Mouse (Mus musculus) forebrain, embryonic 12.5 days (tissue): ENCODE measurements around the gene Ep300. TPM values are rescaled to one million over a fixed set of nuclear protein-coding genes. Genes with fewer than 3 reads are reported as not detected.

Experiments
- ATAC-seq: fragments of 200-750 bp; cut with Nextera tagmentation; 2 replicates; pipeline ENCODE4 v1.8.0; 2017; ENCODE audit warnings: moderate TSS enrichment; ENCODE audit not compliant: low FRiP score
- H3K27ac ChIP-seq: fragments of 300-500 bp; sonication (generic); 2 replicates; pipeline ENCODE4 v1.5.1; 2016; ENCODE audit warnings: mild to moderate bottlenecking
- H3K27me3 ChIP-seq: fragments of 300-500 bp; sonication (generic); 2 replicates; pipeline ENCODE4 v1.6.1; 2016; ENCODE audit warnings: mild to moderate bottlenecking
- H3K36me3 ChIP-seq: fragments of 300-500 bp; sonication (generic); replicated peaks from 2 replicates; pipeline ENCODE4 v1.6.1; 2016; ENCODE audit warnings: mild to moderate bottlenecking
- H3K4me1 ChIP-seq: fragments of 300-500 bp; sonication (generic); 2 replicates; pipeline ENCODE4 v1.6.1; 2016
- H3K4me2 ChIP-seq: fragments of 300-500 bp; sonication (generic); 2 replicates; pipeline ENCODE4 v1.6.1; 2016; ENCODE audit warnings: mild to moderate bottlenecking, moderate library complexity
- H3K4me3 ChIP-seq: fragments of 300-500 bp; sonication (generic); replicated peaks from 2 replicates; pipeline ENCODE4 v1.5.1; 2016; ENCODE audit warnings: mild to moderate bottlenecking
- H3K9ac ChIP-seq: fragments of 300-500 bp; sonication (generic); 2 replicates; pipeline ENCODE4 v1.6.1; 2016; ENCODE audit warnings: mild to moderate bottlenecking
- H3K9me3 ChIP-seq: fragments of 300-500 bp; sonication (generic); 2 replicates; pipeline ENCODE4 v1.6.1; 2016
- WGBS: fragments of 180-500 bp; shearing (Covaris S2); methylation state at CpG from one replicate; pipeline ENCODE4 v1.1.7; 2016; 5-methylcytosine and 5-hydroxymethylcytosine counted together
- polyA plus RNA-seq: library from polyadenylated mRNA; unstranded; fragments of >200 nt; fragmentation: Nextera tagmentation; extraction: Ambion mirVana; gene quantifications from 2 replicates; pipeline ENCODE4 v1.2.1, GENCODE M21; 2016

Ep300 gene
- 26.0 and 27.2 TPM in 2 replicates for polyA plus RNA-seq

GRCm38 (mm10) chr15:81584913-81585745 is at the start of gene Ep300:
Gene Ep300 (plus strand): TSS chr15:81585351.
- Histone ChIP-seq H3K36me3 (no peaks in the 10 kb centered on the region; the same call in 1 of the 2 replicates), H3K27ac (peak within 1 kb of the TSS; percentile 100), H3K9ac (peak within 1 kb of the TSS; percentile 100), H3K4me2 (peak within 1 kb of the TSS; percentile 70), H3K4me3 (peak within 1 kb of the TSS; percentile 98), H3K4me1 (peaks cover 28% of the 10 kb centered on the region), H3K9me3 (no peaks in the 10 kb centered on the region), H3K27me3 (no peaks in the 10 kb centered on the region)
- peak; percentile 93 for ATAC-seq
- WGBS = under 1% methylated on average over 55 of the region's 68 CpGs

GRCm38 (mm10) chr15:81535881-81536351 is 49.2 kb upstream of the Ep300 start:
- 0 out of 2 replicates have a peak, but pooled peaks have one; percentile 69 for ATAC-seq
- 0 out of 2 replicates have a peak overlapping the region, but pooled peaks have one; percentile 3 for H3K9ac ChIP-seq
- no peaks in the 10 kb centered on the region for H3K9me3 ChIP-seq
- no peak overlapping the region for H3K4me3 ChIP-seq
- WGBS = 11% methylated on average over 9 of the region's 9 CpGs
- H3K4me1 ChIP-seq = peaks cover 10% of the 10 kb centered on the region
- no peak overlapping the region for H3K27ac ChIP-seq
- 0 out of 2 replicates have a peak overlapping the region, but pooled peaks have one; percentile 22 for H3K4me2 ChIP-seq
- no peaks in the 10 kb centered on the region for H3K36me3 ChIP-seq
- no peaks in the 10 kb centered on the region for H3K27me3 ChIP-seq

GRCm38 (mm10) chr15:81538149-81538548 is 47.0 kb upstream of the Ep300 start:
- no peak overlapping the region for H3K9ac ChIP-seq
- no peak overlapping the region for H3K4me3 ChIP-seq
- 88% methylated on average over 4 of the region's 4 CpGs for WGBS
- no peak for ATAC-seq
- H3K9me3 ChIP-seq = no peaks in the 10 kb centered on the region
- H3K36me3 ChIP-seq = no peaks in the 10 kb centered on the region
- no peak overlapping the region for H3K4me2 ChIP-seq
- H3K27ac ChIP-seq = no peak overlapping the region
- H3K27me3 ChIP-seq = no peaks in the 10 kb centered on the region
- H3K4me1 ChIP-seq = peaks cover 10% of the 10 kb centered on the region

- no peaks in the 10 kb centered on the region for H3K27me3 ChIP-seq
- no peak overlapping the region for H3K9ac ChIP-seq
- H3K36me3 ChIP-seq = no peaks in the 10 kb centered on the region
- H3K4me1 ChIP-seq = peaks cover 10% of the 10 kb centered on the region
- no peak overlapping the region for H3K4me3 ChIP-seq
- WGBS = 82% methylated on average over 2 of the region's 2 CpGs
- no peak for ATAC-seq
- H3K9me3 ChIP-seq = no peaks in the 10 kb centered on the region
- H3K4me2 ChIP-seq = no peak overlapping the region
- H3K27ac ChIP-seq = no peak overlapping the region
Observed at GRCm38 (mm10) chr15:81539560-81539959, 45.6 kb upstream of the Ep300 start.

GRCm38 (mm10) chr15:81544916-81545315 is 40.2 kb upstream of the Ep300 start:
- Histone ChIP-seq H3K9me3 (no peaks in the 10 kb centered on the region), H3K4me2 (no peak overlapping the region), H3K4me3 (no peak overlapping the region), H3K9ac (no peak overlapping the region), H3K27me3 (no peaks in the 10 kb centered on the region), H3K4me1 (no peaks in the 10 kb centered on the region), H3K36me3 (no peaks in the 10 kb centered on the region), H3K27ac (no peak overlapping the region)
- no peak for ATAC-seq
- 90% methylated on average over 2 of the region's 2 CpGs for WGBS

- Histone ChIP-seq H3K27me3 (no peaks in the 10 kb centered on the region), H3K27ac (no peak overlapping the region), H3K9ac (no peak overlapping the region), H3K4me1 (no peaks in the 10 kb centered on the region), H3K36me3 (no peaks in the 10 kb centered on the region), H3K4me2 (no peak overlapping the region), H3K4me3 (no peak overlapping the region), H3K9me3 (no peaks in the 10 kb centered on the region)
- WGBS = 80% methylated on average over 5 of the region's 5 CpGs
- no peak for ATAC-seq
Observed at GRCm38 (mm10) chr15:81545387-81546176, 39.6 kb upstream of the Ep300 start.

- Histone ChIP-seq H3K4me2 (no peak overlapping the region), H3K9me3 (no peaks in the 10 kb centered on the region), H3K4me3 (no peak overlapping the region), H3K36me3 (no peaks in the 10 kb centered on the region), H3K4me1 (no peaks in the 10 kb centered on the region), H3K9ac (no peak overlapping the region), H3K27me3 (no peaks in the 10 kb centered on the region), H3K27ac (no peak overlapping the region)
- no peak for ATAC-seq
- WGBS = 89% methylated on average over 1 of the region's 1 CpGs
Observed at GRCm38 (mm10) chr15:81553455-81553854, 31.7 kb upstream of the Ep300 start.

GRCm38 (mm10) chr15:81554558-81555297 is 30.4 kb upstream of the Ep300 start:
- H3K4me3 ChIP-seq = no peak overlapping the region
- H3K27ac ChIP-seq = no peak overlapping the region
- H3K4me2 ChIP-seq = no peak overlapping the region
- H3K9ac ChIP-seq = no peak overlapping the region
- no peaks in the 10 kb centered on the region for H3K4me1 ChIP-seq
- no peaks in the 10 kb centered on the region for H3K9me3 ChIP-seq
- no peaks in the 10 kb centered on the region for H3K27me3 ChIP-seq
- ATAC-seq = no peak
- 77% methylated on average over 18 of the region's 18 CpGs for WGBS
- no peaks in the 10 kb centered on the region for H3K36me3 ChIP-seq

- no peak overlapping the region for H3K27ac ChIP-seq
- 65% methylated on average over 3 of the region's 3 CpGs for WGBS
- no peak overlapping the region for H3K4me2 ChIP-seq
- no peaks in the 10 kb centered on the region for H3K36me3 ChIP-seq
- no peak overlapping the region for H3K4me3 ChIP-seq
- no peak overlapping the region for H3K9ac ChIP-seq
- H3K9me3 ChIP-seq = no peaks in the 10 kb centered on the region
- ATAC-seq = no peak
- no peaks in the 10 kb centered on the region for H3K4me1 ChIP-seq
- H3K27me3 ChIP-seq = no peaks in the 10 kb centered on the region
Observed at GRCm38 (mm10) chr15:81555986-81556385, 29.2 kb upstream of the Ep300 start.

- Histone ChIP-seq H3K4me3 (no peak overlapping the region), H3K9ac (no peak overlapping the region), H3K27me3 (no peaks in the 10 kb centered on the region)
Observed at GRCm38 (mm10) chr15:81561501-81561900, 23.6 kb upstream of the Ep300 start.

GRCm38 (mm10) chr15:81561996-81562395 is 23.2 kb upstream of the Ep300 start:
- Histone ChIP-seq H3K36me3 (no peaks in the 10 kb centered on the region), H3K4me2 (no peak overlapping the region), H3K27ac (no peak overlapping the region), H3K4me3 (no peak overlapping the region), H3K9ac (no peak overlapping the region), H3K27me3 (no peaks in the 10 kb centered on the region), H3K4me1 (no peaks in the 10 kb centered on the region), H3K9me3 (no peaks in the 10 kb centered on the region)
- ATAC-seq = no peak
- WGBS = 88% methylated on average over 9 of the region's 9 CpGs

More at GRCm38 (mm10) chr15:81561501-81561900, 23.6 kb upstream of the Ep300 start:
- Histone ChIP-seq H3K36me3 (no peaks in the 10 kb centered on the region), H3K27ac (no peak overlapping the region), H3K4me2 (no peak overlapping the region), H3K9me3 (no peaks in the 10 kb centered on the region), H3K4me1 (no peaks in the 10 kb centered on the region)
- no peak for ATAC-seq
- 70% methylated on average over 3 of the region's 3 CpGs for WGBS
